Mouse (Mus musculus): ENCODE measurements around the gene Apc2. TPM values are rescaled to one million over a fixed set of nuclear protein-coding genes. Genes with fewer than 3 reads are reported as not detected.
A peak's percentile ranks its signal among the peaks of the same experiment; 100 is the strongest.

The Apc2 gene
- total RNA-seq, 1 experiment from 2014 or later, result 0.30 TPM

DNA sequence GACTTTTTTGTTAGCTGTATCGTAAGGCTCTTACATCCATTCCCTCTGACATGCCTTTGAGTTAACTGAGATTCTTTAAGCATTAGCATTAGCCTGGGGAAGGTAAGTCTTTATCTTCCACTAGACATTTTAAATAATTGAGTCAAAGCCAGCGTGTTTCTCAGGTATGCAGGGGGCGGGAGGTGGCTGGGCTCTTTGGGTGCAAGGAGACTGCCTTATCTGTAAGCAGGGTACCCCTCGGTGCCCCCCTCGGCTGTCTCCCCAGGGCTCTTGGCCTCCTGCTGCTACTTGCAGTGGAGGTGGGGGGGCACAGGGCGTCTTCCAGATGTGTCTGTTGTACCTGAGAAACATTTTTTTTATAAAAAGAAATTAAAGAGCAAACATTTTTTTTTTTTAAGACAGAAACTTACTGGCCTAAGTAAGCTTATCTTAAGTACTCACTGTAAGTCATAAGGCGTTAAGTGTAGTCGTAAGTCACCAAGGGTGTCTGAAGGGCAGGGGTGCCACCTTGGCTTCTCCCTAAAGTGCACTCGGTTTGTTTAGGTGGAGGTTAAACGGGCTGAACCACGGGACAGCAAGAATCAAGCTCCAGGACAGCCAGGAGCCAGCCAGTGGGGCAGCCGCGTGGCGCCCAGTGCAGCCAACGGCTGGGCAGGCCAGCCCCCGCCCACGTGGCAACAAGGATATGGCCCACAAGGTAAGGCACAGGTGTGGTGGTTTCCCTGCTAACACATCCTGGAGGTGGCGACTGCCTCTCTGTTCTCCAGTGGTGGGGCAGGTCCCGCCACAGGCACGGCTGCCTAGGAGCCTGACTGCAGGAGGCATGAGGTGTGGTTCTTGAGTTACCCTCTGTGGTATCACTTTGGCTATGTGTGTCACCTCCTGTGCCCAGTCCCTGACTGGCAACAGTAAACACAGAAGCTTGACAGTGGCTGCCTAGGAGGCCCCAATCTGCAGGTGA, 13.0 kb upstream of the Apc2 start:
- no peak for ATAC-seq (replicated peaks in 1 of 2; ENCODE audit: insufficient read depth in 1 of 2, low FRiP score in 2 of 2, low TSS enrichment in 1 of 2, low read depth in 1 of 2, poor library complexity in 2 of 2, severe bottlenecking in 2 of 2)

DNA sequence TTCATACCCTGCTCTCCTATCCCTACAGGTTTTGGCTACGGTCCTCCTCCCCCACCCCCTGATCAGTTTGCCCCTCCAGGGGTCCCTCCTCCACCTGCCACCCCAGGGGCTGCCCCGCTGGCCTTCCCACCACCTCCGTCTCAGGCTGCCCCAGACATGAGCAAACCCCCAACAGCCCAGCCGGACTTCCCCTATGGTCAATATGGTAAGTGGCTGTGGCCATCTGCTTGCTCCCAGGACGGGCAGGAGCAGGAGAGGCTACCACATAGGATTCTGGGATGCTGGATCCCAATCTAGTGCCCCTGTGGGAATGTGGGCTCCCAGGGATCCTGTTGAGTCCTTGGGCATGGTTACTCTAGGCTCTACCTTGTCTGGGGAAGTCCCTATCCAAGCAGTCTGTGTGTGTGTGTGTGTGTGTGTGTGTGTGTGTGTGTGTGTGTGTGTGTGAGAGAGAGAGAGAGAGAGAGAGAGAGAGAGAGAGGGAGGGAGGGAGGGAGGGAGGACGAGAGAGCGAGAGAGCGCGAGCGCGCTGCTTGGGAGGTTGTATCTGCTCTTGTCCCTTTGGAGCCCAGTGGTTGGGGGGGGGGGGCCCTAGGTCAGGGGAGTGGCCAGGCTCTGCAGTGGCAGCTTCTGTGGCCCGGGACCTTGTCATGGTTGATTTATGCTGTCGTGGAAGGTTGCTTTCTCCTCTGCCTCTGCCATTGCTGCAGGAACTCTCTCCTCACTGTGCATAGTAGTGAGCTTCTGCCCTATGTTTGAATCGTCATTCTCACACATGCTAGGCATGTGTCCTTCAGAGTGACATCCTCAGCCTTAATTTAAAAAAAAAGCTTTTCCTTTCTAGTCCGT, 10.3 kb upstream of the Apc2 start:
- ATAC-seq (replicated peaks in 1 of 2; ENCODE audit: insufficient read depth in 1 of 2, low FRiP score in 2 of 2, low TSS enrichment in 1 of 2, low read depth in 1 of 2, poor library complexity in 2 of 2, severe bottlenecking in 2 of 2), result 0 out of 4 replicates have a peak, but pooled peaks of 1 of the 2 experiments have one; percentile 30

DNA sequence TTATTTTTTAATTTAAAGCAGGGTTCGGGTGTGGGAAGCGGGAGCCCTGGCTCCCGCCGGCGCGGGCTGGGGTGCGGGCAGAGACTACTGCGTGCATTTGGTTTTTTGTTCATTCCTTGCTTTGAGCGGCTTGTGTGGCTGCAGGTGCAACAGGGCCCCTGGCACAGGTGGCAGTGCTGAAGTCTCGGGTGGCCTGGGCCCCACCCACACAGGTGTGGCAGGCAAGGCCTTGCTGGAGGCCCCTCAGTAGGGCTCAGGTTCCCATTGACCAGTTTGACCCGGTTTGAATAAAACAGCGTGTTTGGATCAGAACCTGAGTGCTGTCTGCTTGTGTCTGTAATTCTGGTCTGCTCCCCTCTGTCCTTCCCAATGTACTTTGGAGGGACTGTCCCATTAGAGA, 7.7 kb upstream of the Apc2 start:
- no peak for ATAC-seq (replicated peaks in 1 of 2; ENCODE audit: insufficient read depth in 1 of 2, low FRiP score in 2 of 2, low TSS enrichment in 1 of 2, low read depth in 1 of 2, poor library complexity in 2 of 2, severe bottlenecking in 2 of 2)

DNA sequence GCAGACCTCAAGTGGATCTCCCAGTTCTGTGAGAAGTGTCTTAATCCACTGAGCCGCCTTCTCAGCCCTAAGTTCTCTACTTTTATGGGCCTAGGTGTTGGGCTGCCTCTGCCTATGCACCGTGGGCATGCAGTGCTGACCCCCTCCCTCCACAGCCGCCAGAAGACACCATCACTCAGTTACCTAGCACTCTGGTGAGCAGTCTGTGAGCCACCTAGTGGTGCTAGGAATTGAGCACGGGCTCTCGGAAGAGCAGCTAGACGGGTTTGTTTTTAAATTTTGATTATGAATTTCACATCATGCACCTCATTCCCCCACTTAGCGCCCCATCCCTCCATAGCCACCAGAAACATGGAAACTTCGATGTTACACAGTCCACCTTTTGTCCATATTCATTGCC, 7.1 kb upstream of the Apc2 start:
- ATAC-seq (replicated peaks in 1 of 2; ENCODE audit: insufficient read depth in 1 of 2, low FRiP score in 2 of 2, low TSS enrichment in 1 of 2, low read depth in 1 of 2, poor library complexity in 2 of 2, severe bottlenecking in 2 of 2), result no peak

DNA sequence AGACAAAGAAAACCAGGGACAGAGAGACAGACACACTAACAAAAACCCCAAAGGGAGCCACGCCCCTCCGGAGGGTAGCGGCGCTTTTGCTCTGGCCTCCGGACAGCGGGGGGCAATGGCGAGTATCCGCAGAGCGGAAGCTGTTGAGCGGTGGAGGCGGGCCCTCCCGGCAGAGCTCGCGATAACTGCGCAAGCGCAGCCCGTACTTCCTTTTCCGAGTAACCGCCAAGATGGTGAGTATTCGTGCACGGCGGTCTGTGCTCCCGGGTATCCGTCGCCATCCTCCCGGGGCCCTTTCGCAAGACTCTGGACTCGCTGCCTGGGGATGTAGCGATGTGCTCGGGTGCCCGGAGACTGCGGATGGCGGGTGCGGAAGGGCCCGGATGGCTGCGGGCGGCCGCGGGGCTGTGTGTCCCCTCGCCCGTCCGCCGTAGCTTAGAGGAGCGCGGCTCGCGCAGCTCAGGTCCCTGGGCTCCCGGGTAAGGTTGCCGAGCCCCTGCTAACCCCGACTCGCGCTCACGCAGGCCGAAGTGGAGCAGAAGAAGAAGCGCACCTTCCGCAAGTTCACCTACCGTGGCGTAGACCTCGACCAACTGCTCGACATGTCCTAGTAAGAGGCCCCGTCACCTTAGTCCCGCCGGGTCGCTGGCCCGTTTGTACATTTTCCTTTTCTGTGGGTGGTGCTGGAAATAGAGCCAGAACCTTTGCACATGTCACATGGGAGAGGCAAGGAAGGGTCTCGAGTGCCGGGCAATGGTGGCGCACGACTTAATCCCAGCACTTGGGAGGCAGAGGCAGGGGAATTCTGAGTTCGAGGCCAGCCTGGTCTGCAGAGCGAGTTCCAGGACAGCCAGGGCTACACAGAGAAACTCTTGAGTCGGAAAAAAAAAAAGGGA, 3.3 kb upstream of the Apc2 start, which contains the start of gene Rps15:
Gene Rps15, plus strand, starts transcription at position 203 of the 896 bp plus-strand sequence.
- ATAC-seq (replicated peaks in 1 of 2; ENCODE audit: insufficient read depth in 1 of 2, low FRiP score in 2 of 2, low TSS enrichment in 1 of 2, low read depth in 1 of 2, poor library complexity in 2 of 2, severe bottlenecking in 2 of 2), result peak; percentile 90 to 96

DNA sequence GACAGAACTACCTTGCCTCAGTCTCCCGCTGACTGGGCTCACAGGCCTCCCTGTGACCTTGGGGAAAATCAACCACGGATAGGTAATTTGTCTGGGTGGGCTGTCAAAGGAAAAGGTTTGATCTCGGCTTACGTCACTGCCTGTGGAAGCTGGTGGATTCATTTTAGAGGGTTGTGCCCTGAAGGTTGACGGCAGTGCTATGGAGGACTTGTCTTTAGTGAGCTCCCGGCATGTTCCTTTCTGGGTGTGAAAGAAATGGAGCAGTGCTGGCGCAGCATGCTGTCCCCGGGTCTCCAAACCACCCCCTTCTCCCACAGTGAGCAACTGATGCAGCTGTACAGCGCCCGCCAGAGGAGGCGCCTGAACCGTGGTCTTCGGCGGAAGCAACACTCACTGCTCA, 2.5 kb upstream of the Apc2 start:
- ATAC-seq (replicated peaks in 1 of 2; ENCODE audit: insufficient read depth in 1 of 2, low FRiP score in 2 of 2, low TSS enrichment in 1 of 2, low read depth in 1 of 2, poor library complexity in 2 of 2, severe bottlenecking in 2 of 2), result no peak

DNA sequence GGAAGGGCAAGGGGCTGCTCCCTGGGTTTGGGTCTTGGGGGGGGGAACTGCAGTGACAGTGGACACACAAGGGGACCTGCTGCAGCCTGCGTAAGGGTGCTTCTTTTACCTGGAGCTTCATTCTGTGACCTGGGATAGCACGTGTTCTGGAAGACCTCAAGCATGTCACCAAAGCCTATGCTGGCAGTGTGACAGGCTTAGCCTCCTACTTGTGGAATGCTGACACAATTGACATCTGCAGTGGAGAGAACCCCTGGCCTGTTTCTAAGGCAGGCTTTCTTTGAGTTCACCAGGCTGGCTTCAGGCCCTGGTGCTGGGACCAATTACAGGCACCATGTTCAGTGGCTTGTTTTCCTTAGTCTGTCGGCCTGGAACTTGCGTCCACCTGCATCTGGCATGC, 1.5 kb upstream of the Apc2 start:
- ATAC-seq (replicated peaks in 1 of 2; ENCODE audit: insufficient read depth in 1 of 2, low FRiP score in 2 of 2, low TSS enrichment in 1 of 2, low read depth in 1 of 2, poor library complexity in 2 of 2, severe bottlenecking in 2 of 2), result no peak

DNA sequence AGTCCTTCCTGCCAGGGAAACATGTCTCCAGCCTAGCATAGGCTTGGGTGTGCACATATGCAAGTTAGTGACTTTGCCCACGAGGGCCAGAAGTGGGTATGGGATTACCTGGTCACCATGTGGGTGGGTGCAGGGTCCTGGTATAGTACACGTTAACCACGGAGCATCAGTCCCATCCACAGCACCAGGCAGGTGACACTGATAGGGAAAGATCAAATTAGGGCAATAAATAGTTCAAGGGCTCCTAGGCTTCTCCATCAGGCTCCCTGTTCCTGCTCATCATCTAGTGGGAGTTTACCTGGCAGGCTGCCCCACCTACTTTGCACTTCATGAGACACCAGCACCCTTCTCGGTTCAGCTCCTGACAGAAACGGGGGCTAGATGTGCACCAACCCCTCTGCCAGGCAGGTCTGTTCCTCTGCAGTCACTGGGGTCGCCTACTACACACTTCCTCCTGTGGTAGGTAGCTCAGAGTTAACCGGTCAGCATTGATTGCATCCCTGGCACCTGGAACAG, 931 bp upstream of the Apc2 start:
- ATAC-seq (replicated peaks in 1 of 2; ENCODE audit: insufficient read depth in 1 of 2, low FRiP score in 2 of 2, low TSS enrichment in 1 of 2, low read depth in 1 of 2, poor library complexity in 2 of 2, severe bottlenecking in 2 of 2), result no peak

DNA sequence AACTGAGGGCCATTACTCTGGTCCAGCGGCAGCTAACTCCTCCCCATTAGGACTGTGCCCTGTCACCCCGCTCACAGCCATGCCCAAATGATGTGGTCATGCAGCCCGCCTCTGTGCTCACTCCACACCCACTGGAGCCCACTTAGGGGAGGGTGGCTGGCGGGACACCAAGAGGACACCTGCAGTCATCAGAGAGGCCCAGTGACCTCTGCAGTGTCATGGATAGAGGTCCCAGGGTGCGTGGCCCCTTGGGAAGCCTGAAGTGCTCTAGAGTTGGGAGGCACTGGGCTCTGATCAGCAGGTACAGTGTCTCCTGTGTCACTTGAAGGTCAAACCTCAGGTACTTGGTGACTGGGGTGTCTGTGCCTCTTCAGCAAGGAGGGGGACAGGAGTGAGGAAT, 1.0 kb downstream of the Apc2 start:
- ATAC-seq (replicated peaks in 1 of 2; ENCODE audit: insufficient read depth in 1 of 2, low FRiP score in 2 of 2, low TSS enrichment in 1 of 2, low read depth in 1 of 2, poor library complexity in 2 of 2, severe bottlenecking in 2 of 2), result no peak

DNA sequence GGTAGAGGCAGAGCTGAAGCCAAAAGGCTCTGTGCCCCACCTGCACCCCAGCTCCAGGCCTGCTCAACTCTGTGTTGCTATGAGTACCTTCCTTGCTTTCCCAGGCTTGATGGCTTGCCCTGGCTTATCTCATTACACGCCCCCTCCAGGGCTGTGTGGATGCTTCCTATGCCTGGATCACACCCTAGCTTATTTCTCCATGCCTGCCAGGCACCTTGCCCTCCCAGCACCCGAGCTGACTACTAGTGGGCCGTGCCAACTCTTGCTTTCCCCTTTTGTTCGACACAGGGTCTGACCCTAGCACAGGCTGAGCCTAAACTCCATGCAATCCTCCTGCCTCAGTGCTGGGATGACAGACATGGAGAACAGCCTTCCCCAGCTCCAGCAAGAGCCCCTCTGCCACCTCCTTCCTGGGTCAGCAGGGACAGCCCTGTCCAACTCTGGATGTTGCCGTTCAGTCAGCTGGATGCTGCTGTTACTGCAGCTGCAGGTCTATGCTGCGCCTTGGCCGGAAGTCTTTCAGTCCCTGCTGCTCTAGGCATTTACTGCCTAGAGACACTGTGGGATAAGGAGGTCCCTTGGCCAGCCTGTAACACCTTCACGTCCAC, 1.9 kb downstream of the Apc2 start:
- ATAC-seq (replicated peaks in 1 of 2; ENCODE audit: insufficient read depth in 1 of 2, low FRiP score in 2 of 2, low TSS enrichment in 1 of 2, low read depth in 1 of 2, poor library complexity in 2 of 2, severe bottlenecking in 2 of 2), result no peak

DNA sequence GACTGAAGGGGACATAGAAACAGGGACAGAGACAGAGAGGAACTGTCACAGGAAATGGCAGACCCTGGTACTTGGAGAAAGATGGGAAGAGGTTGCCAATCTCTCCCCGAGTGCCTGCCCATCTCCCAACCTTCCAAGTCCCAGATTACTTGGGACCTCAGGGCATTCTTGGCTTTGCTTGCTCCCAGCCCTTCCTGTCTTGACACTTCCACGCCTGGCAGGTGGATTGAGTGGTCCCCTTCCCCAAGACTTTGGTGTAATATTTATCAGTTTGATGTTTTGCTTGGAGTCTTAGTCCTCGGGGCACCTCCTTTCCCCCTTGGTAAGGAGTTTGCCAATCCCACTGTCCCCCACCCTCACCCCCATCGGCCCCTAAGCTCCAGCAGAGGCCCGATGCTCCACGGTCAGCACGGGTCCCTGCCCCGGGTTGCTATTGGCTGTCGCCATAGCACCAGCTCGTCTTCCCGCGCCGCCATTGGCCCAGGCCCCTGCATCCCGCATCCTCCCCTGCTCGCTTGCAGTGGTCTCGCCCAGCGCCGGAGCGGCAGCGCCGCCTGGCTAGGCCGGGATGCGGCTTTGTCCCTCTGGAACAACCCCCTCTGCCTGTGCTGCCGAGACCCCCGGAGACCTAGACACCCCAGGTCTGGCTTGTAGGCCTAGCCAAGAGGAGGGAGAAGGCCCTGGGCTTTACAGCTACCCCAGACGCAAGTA, 2.9 kb downstream of the Apc2 start:
- ATAC-seq (replicated peaks in 1 of 2; ENCODE audit: insufficient read depth in 1 of 2, low FRiP score in 2 of 2, low TSS enrichment in 1 of 2, low read depth in 1 of 2, poor library complexity in 2 of 2, severe bottlenecking in 2 of 2), result no peak

DNA sequence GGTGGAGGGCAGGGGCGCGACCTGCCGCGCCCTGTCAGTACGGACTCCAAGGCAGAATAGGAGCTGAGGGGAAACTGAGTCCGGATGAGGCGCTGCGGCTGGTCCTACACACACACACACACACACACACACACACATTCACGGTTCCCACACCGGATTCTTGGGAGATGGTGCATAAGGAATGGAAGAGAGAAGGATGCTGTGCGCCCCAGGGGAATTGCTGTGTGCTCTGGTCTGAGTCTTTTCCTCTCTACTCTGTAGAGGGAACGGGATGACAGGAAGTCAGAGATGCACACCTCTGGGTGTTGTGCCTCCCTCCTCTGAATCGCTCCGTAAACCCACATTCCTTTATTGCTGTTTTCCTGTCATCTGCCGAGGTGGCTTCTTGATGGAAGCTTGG, 3.5 kb downstream of the Apc2 start:
- ATAC-seq (replicated peaks in 1 of 2; ENCODE audit: insufficient read depth in 1 of 2, low FRiP score in 2 of 2, low TSS enrichment in 1 of 2, low read depth in 1 of 2, poor library complexity in 2 of 2, severe bottlenecking in 2 of 2), result no peak

DNA sequence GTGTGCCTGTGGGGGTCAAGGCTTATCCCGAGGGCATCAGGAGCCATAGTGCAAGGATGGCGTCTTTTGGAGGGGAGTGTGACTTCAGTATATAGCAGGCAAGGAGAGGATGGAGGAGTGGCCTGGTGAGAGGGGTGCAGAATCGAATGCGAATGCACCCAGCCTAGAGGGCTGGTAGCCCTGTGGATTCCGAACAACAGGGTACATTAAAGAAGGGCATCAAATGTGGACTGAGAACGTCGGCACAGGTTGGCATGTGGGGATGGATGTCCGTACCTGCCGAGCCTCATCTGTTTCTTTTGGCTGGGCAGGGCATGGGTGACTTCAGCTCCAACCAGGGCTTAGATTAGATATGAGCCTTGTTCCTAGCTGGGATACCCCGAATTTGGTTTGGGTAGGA, 4.0 kb downstream of the Apc2 start:
- ATAC-seq (replicated peaks in 1 of 2; ENCODE audit: insufficient read depth in 1 of 2, low FRiP score in 2 of 2, low TSS enrichment in 1 of 2, low read depth in 1 of 2, poor library complexity in 2 of 2, severe bottlenecking in 2 of 2), result no peak

DNA sequence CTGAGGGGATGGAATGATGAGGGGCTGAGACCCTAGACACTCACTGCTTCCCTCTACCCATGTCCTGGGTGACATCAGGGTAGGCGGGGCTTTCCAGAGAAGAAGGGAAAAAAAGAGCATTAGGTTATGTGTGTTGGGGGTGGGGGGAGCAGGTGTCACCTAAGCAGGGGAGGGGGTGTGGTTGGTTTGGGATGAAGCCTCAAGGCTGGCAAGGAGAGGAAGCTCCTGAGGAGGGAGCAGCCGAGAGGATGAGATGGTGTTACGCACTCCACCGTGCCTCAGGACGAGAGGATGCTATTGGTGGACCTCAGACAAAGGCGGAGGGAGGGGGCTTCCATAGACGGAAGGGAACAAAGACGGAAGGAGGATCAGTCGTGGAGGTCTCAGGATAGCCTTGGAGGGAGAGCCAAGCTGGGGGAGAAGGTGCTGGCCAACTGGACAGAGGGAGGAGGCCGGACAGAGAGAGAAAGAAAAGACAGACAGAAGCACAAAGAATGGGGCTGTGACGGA, 5.0 kb downstream of the Apc2 start:
- ATAC-seq (replicated peaks in 1 of 2; ENCODE audit: insufficient read depth in 1 of 2, low FRiP score in 2 of 2, low TSS enrichment in 1 of 2, low read depth in 1 of 2, poor library complexity in 2 of 2, severe bottlenecking in 2 of 2), result no peak

DNA sequence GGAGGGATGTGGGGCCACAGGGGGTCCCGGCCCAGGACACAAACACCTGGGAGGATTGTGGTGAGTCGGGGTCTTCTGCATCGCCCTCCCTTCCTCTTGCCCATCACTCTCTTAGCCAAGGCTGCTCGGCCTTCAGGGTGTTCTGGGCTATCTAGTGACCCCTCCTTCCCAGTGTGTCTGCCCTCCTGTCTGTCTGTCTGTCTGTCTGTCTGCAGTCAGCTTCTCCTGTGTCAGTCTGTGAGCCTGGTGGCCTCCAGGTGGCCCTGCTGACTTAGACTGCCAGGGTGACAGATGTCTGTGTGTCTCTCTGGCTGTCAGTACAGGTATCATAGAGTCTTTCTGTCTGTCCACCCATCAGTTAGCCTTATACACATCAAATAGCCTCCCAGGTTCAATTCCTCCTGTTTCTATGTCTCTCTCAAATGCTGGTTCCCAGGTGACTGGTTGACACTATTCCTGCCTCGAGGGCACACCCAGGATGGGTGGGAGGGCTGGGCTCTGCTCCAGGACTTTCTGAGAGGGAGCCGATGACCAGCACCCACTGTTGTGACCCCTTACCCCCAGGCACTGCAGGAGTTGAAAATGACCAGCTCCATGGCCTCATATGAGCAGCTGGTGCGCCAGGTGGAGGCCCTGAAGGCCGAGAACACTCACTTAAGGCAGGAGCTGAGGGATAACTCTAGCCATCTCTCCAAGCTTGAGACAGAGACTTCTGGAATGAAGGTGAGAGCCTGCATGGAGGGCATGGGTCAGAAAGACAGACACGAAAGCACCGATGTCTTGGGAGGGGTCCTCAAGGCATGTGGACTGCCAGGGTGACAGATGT, 5.7 kb downstream of the Apc2 start:
- ATAC-seq (replicated peaks in 1 of 2; ENCODE audit: insufficient read depth in 1 of 2, low FRiP score in 2 of 2, low TSS enrichment in 1 of 2, low read depth in 1 of 2, poor library complexity in 2 of 2, severe bottlenecking in 2 of 2), result no peak
